Mouse (Mus musculus): ENCODE results near the gene Cltb. TPM values are rescaled to one million over a fixed set of nuclear protein-coding genes. Genes with fewer than 3 reads are reported as not detected.
A peak's percentile ranks its signal among the peaks of the same experiment; 100 is the strongest.

The Cltb gene
- polyA plus RNA-seq, 1 experiment from 2014 or later: 59.0 TPM

DNA sequence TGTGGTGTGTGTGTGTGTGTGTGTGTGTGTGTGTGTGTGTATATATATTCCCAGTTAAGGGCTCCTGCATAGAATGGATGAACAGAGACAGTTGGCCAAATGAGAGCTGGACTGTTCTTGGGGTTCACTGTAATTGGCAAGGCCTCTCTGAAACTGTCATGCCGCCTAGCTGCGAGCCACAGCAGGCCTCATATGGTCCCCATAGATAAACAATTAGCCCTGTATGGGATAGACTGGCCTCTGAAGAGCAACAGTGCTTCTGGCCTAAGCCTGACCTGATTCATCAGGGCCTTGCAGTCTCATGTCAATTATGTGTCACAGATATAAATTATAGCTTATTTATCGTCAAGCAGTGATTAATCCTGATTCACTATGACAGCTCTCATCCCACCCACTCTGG lies 3.1 kb downstream of the Cltb start:
- 97% methylated on average over 3 of the region's 3 CpGs for WGBS (ENCODE audit: missing documents)
- H3K4me3 ChIP-seq (ENCODE audit: inconsistent target): no peak overlapping the region
- no peaks in the 10 kb centered on the region for H3K36me3 ChIP-seq (ENCODE audit: inconsistent target)
- no peak overlapping the region for H3K27ac ChIP-seq
- no peaks in the 10 kb centered on the region for H3K79me2 ChIP-seq (ENCODE audit: inconsistent target)

- Histone ChIP-seq H3K79me2 (ENCODE audit: inconsistent target) (no peaks in the 10 kb centered on the region), H3K4me3 (ENCODE audit: inconsistent target) (no peak overlapping the region), H3K36me3 (ENCODE audit: inconsistent target) (no peaks in the 10 kb centered on the region), H3K27ac (no peak overlapping the region)
- 81% methylated on average over 5 of the region's 5 CpGs for WGBS (ENCODE audit: missing documents)
These were observed 3.9 kb downstream of the Cltb start for GRCm38 (mm10) chr13:54607204-54607603.

- H3K27ac ChIP-seq: no peak overlapping the region
- H3K36me3 ChIP-seq (ENCODE audit: inconsistent target): no peaks in the 10 kb centered on the region
- H3K79me2 ChIP-seq (ENCODE audit: inconsistent target): no peaks in the 10 kb centered on the region
- 96% methylated on average over 5 of the region's 5 CpGs for WGBS (ENCODE audit: missing documents)
- no peak overlapping the region for H3K4me3 ChIP-seq (ENCODE audit: inconsistent target)
These were observed 5.7 kb downstream of the Cltb start for GRCm38 (mm10) chr13:54605426-54605825.

DNA sequence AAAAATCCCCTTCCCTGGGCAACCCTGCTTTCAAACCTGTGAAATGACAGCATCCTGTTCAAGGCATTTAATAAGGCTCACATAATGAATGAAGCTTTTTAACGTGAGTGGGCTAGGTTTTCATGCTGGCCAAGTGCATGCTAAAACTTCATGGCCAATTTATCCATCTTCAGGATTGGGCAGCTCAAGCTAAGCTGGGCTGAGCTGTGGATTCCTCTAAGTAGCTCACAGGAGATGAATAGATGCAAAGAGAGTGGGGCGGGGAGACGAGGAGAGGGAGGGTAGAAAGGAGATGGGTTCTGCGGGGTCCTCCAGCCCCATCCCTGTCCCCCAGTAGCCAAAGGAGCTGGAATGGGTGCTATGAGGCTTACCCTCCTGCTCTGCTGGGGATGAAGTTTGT lies 6.9 kb downstream of the Cltb start:
- H3K27ac ChIP-seq: no peak overlapping the region
- 85% methylated on average over 4 of the region's 4 CpGs for WGBS (ENCODE audit: missing documents)
- H3K4me3 ChIP-seq (ENCODE audit: inconsistent target): no peak overlapping the region
- no peaks in the 10 kb centered on the region for H3K79me2 ChIP-seq (ENCODE audit: inconsistent target)
- no peaks in the 10 kb centered on the region for H3K36me3 ChIP-seq (ENCODE audit: inconsistent target)

DNA sequence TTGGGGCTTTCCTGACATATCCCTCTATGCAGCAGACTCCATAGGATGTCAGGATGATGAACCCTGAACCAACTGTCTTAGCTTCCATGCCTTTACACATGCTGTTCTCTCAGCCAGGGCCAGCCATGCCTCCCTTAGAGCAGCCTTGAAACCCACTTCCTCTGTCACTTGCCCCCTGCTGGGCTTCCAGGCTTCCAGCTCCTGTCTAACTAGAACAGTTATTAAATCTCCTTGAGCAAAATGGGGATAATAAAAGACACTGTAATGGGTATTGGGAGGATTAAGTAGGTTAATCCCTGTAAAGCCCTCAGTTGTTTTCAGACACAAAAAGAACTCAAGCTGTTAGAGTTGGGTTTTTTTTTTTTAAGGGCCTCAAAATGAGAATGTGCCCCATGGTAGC lies 7.6 kb downstream of the Cltb start:
- H3K36me3 ChIP-seq (ENCODE audit: inconsistent target): no peaks in the 10 kb centered on the region
- H3K79me2 ChIP-seq (ENCODE audit: inconsistent target): no peaks in the 10 kb centered on the region
- no peak overlapping the region for H3K27ac ChIP-seq
- H3K4me3 ChIP-seq (ENCODE audit: inconsistent target): no peak overlapping the region

- Histone ChIP-seq H3K4me3 (ENCODE audit: inconsistent target) (no peak overlapping the region), H3K36me3 (ENCODE audit: inconsistent target) (no peaks in the 10 kb centered on the region), H3K79me2 (ENCODE audit: inconsistent target) (no peaks in the 10 kb centered on the region), H3K27ac (no peak overlapping the region)
- WGBS (ENCODE audit: missing documents): 94% methylated on average over 3 of the region's 3 CpGs
These were observed 8.5 kb downstream of the Cltb start for GRCm38 (mm10) chr13:54602639-54603111.

DNA sequence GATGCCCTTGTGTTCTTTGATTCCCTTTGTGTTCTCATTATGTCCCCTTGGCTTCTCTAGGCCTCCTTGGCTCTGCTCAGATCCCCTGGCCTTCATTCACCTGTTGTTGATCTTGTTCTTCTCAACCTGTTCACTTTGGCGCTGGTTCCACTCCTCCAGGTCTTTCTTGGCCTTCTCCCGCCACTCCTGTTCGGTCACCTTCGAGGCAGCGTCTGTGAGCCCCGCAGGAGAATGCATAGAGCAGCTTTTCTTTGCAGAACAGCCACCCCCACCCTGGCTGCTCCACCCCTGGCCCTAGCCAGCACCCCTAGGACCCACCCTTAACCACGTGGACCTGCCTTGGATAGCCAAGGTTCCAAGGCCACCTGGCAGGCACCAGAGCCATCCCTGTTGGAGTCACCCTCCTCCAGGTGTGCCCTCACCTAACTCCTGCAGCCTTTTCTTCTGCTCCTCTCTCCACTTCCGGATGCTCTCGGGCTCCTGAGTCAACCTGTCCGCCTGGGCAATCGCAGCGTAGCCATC lies 12.5 kb downstream of the Cltb start:
- no peaks in the 10 kb centered on the region for H3K36me3 ChIP-seq (ENCODE audit: inconsistent target)
- no peak overlapping the region for H3K4me3 ChIP-seq (ENCODE audit: inconsistent target)
- WGBS (ENCODE audit: missing documents): 91% methylated on average over 12 of the region's 12 CpGs

DNA sequence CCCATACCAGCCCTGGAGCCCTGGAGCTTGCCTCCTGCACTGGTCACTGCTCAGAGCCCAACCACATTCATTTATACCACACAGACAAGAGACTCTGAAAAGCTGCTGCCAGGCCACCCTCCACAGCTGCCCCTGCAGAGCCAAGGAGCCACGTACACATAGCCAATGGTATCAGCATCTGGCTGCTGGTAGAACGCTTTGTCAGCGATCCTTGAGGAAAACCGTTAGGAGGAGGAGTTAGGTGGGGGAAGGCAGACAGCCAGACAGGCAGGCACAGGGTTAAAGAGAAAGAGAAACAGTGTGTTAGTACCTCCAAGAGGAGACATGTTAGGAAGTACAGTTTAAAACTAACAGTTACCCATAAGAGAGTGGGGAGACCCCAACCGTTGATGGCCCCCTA lies 14.3 kb downstream of the Cltb start:
- no peak overlapping the region for H3K4me3 ChIP-seq (ENCODE audit: inconsistent target)
- 95% methylated on average over 5 of the region's 5 CpGs for WGBS (ENCODE audit: missing documents)
- no peaks in the 10 kb centered on the region for H3K36me3 ChIP-seq (ENCODE audit: inconsistent target)

More for the DNA sequence above, 12.5 kb downstream of the Cltb start:
- Histone ChIP-seq H3K27ac (no peak overlapping the region), H3K79me2 (ENCODE audit: inconsistent target) (no peaks in the 10 kb centered on the region)

GRCm38 (mm10) chr13:54596107-54596690 lies 14.9 kb downstream of the Cltb start:
- no peaks in the 10 kb centered on the region for H3K36me3 ChIP-seq (ENCODE audit: inconsistent target)
- 92% methylated on average over 8 of the region's 8 CpGs for WGBS (ENCODE audit: missing documents)
- peaks cover 13% of the 10 kb centered on the region; the same call in 1 of the 2 replicates for H3K79me2 ChIP-seq (ENCODE audit: inconsistent target)
- H3K4me3 ChIP-seq (ENCODE audit: inconsistent target): no peak overlapping the region
- H3K27ac ChIP-seq: no peak overlapping the region

More for the DNA sequence above, 14.3 kb downstream of the Cltb start:
- H3K79me2 ChIP-seq (ENCODE audit: inconsistent target): peaks cover 10% of the 10 kb centered on the region; the same call in 1 of the 2 replicates
- no peak overlapping the region for H3K27ac ChIP-seq

DNA sequence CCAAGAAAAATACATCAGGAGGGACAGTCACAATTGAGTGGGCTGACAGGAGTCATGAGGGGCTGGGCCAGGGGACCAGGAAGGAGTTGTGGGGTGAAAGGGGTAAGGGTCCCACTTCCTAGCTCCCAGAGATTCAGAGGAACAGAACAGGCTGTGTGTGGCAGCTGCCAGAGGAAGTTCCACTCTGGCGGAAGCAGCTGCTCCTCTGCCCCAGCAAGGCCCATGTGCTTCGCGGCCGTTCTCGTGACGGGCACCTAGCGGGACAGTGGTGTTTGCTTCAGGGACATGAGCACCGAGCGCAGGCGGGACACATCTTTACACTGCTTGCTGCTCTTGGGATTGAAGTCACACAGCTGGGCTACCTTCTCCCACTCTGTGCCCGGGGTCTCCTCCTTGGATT lies 17.5 kb downstream of the Cltb start:
- no peaks in the 10 kb centered on the region for H3K36me3 ChIP-seq (ENCODE audit: inconsistent target)
- H3K79me2 ChIP-seq (ENCODE audit: inconsistent target): peaks cover 13% of the 10 kb centered on the region; the same call in 1 of the 2 replicates
- H3K4me3 ChIP-seq (ENCODE audit: inconsistent target): no peak overlapping the region
- H3K27ac ChIP-seq: no peak overlapping the region
- WGBS (ENCODE audit: missing documents): 86% methylated on average over 11 of the region's 11 CpGs

DNA sequence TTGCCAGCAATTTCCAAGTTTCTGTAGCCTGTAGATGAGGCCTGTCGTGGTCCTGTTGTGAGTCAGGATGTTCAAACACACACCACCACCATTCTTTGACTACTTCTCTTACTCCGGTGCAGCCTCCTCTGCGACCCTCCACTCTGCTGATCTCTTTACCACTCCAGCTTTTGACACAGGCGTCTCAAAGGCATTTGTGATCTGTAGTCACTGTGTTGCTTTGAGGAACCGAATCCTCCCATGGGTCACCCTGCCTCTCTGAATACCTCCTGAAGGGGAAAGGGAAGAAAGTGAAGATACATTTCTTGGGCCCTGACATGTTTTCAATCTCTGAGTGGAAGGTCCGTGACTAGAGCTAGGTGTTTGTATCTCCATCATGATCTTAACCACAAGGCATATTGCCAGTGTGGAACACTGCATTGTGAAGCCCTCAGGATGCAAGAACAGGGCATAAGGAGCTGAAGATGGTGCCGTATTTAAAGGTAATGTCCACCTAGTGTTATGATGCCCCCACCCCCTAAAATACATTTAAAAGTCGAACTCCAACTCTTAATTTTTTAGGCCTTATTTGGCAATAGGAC lies 19.3 kb downstream of the Cltb start:
- peaks cover 13% of the 10 kb centered on the region; the same call in 1 of the 2 replicates for H3K79me2 ChIP-seq (ENCODE audit: inconsistent target)
- H3K36me3 ChIP-seq (ENCODE audit: inconsistent target): no peaks in the 10 kb centered on the region
- H3K27ac ChIP-seq: no peak overlapping the region
- 81% methylated on average over 8 of the region's 8 CpGs for WGBS (ENCODE audit: missing documents)
- no peak overlapping the region for H3K4me3 ChIP-seq (ENCODE audit: inconsistent target)

- H3K36me3 ChIP-seq (ENCODE audit: inconsistent target): peaks cover 8% of the 10 kb centered on the region; the same call in 1 of the 2 replicates
- peaks cover 13% of the 10 kb centered on the region; the same call in 1 of the 2 replicates for H3K79me2 ChIP-seq (ENCODE audit: inconsistent target)
- H3K27ac ChIP-seq: peak within 1 kb of the TSS; percentile 61
- WGBS (ENCODE audit: missing documents): under 1% methylated on average over 50 of the region's 51 CpGs
- peak within 1 kb of the TSS; percentile 98 for H3K4me3 ChIP-seq (ENCODE audit: inconsistent target)
These were observed 20.9 kb downstream of the Cltb start, which contains the start of the genes Nop16 and Higd2a for GRCm38 (mm10) chr13:54589996-54590951. TSS of gene Nop16 (minus strand) at chr13:54590090. TSS of gene Higd2a (plus strand) at chr13:54590207.

DNA sequence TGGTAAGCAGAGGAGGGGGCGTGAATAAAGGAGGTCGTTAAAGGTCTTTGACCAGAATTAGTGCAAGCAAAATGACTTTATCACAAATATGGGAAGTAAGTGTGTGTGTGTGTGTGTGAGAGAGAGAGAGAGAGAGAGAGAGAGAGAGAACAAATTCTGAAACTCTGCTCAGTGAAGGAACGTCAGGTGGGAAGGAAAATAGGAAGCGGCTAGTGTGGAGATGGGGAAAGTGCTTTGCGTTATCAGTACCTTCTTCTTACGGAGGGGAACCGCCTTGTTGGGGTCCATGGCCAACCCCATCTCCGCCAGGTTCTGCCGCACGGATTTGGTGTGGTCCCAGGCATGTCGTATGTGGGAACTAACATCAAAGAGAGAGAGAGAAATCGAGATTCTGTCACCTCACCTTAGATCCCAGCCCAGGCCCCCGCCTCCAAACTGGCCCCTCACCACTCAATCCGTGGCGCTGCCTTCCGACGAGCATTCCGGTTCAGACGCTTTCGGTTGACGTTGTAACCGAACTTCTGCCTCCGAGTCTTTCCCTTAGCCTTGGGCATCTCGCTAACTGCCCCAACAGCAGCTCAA lies 21.6 kb downstream of the Cltb start:
- peaks cover 14% of the 10 kb centered on the region; the same call in 1 of the 2 replicates for H3K36me3 ChIP-seq (ENCODE audit: inconsistent target)
- H3K79me2 ChIP-seq (ENCODE audit: inconsistent target): peaks cover 13% of the 10 kb centered on the region; the same call in 1 of the 2 replicates
- H3K4me3 ChIP-seq (ENCODE audit: inconsistent target): peak overlapping the region; percentile 98
- peak overlapping the region; percentile 61 for H3K27ac ChIP-seq
- WGBS (ENCODE audit: missing documents): 3% methylated on average over 24 of the region's 24 CpGs

DNA sequence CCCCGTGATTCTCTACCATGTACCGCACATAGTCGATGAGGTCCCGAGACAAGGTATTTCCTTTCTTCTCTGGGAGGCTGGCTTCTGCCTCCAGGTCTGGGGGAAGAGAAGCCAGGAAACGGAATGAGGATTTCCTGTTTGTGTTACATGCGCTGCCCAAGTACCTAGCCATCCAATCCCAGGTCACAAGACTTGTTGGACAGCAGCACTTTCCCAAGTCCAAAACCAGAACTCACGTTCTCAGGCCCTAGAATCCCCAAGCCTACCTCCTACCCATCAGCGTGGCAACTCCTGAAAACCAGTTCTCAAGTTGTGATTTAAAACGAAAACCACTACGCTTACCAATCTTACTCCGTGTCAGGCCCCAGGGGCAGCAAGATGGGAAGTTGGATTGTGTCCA lies 25.3 kb downstream of the Cltb start:
- Histone ChIP-seq H3K36me3 (ENCODE audit: inconsistent target) (peaks cover 27% of the 10 kb centered on the region; the same call in 1 of the 2 replicates), H3K79me2 (ENCODE audit: inconsistent target) (no peaks in the 10 kb centered on the region), H3K4me3 (ENCODE audit: inconsistent target) (no peak overlapping the region), H3K27ac (no peak overlapping the region)
- 91% methylated on average over 11 of the region's 11 CpGs for WGBS (ENCODE audit: missing documents)
